Mouse (Mus musculus) lung, postnatal 0 days (tissue): ENCODE measurements around the gene Alk.

Experiments used
- CTCF ChIP-seq: IDR thresholded peaks from 2 replicates; pipeline ENCODE4 v1.5.1; 2016; ENCODE audit warnings: antibody characterized with exemption, mild to moderate bottlenecking
- EP300 ChIP-seq: IDR thresholded peaks from 2 replicates; pipeline ENCODE4 v1.6.1; 2016; ENCODE audit warnings: antibody characterized with exemption, mild to moderate bottlenecking, control low read depth

DNA sequence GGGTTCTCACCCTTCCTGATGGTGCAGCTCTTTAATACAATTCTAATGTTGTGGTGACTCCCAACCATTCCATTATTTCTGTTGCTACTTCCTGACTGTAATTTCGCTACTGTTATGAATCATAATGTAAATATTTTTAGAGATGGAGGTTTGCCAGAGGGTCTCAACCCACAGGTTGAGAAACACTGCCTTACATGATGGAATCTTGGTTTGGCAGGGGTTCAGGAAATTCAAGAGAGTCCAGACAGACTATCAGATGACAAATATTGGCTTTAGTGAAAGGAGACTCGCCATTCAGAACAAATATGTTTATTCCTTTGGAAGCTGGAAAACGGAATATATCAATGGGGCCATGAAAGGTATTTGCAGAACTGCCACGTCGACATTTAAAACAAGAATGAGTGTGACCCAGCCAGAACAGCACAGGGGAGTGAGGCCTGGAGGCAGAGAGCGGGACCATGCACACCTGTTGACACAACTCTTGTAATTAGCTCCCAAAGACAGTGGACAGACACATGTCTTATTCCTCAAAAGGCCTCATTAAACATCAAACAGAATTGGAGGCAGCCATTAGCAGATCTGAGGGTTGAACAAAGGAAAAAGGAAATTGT, 44.3 kb upstream of the Alk start:
- no peak for TF ChIP-seq CTCF
- no peak for TF ChIP-seq EP300
